Mouse (Mus musculus) erythroblast, embryonic 14.5 days (primary cell): ENCODE data around the gene Fli1.

ENCODE experiments used
- GATA1 ChIP-seq: IDR thresholded peaks from 2 replicates; pipeline ENCODE4 v1.6.1; 2012; ENCODE audit warnings: low read length, inconsistent platforms, mixed read lengths
- TAL1 ChIP-seq: IDR thresholded peaks from 3 replicates; pipeline ENCODE4 v1.6.1; 2012; ENCODE audit warnings: low read length, inconsistent platforms, mixed read lengths

- TF ChIP-seq GATA1 (no peak), TAL1 (no peak)
Observed at GRCm38 (mm10) chr9:32489315-32489714, 53.3 kb downstream of the Fli1 start.
